Mouse (Mus musculus): ENCODE measurements at regions not wholly inside any gene's neighbourhood (a gene's known extent, or its start where the extent isn't known, plus 50 kb on each side); places are given as distances from the start of the nearest gene placed in this dataset.

GRCm38 (mm10) chr15:68428444-68429228, 1927.9 kb upstream of the Lrrc6 start:
- TF ChIP-seq USF1 (IDR thresholded peaks at IDR 0.05; ENCODE audit: low read depth, low read length) (no peak), ZMIZ1 (IDR thresholded peaks at IDR 0.05; ENCODE audit: low read depth, low read length) (no peak), CTCF (IDR thresholded peaks at IDR 0.05 in 2 of 3, conservative IDR thresholded peaks at IDR 0.05 in 1 of 3; ENCODE audit: control insufficient read depth in 1 of 3, insufficient read depth in 1 of 3, low read depth in 2 of 3, low read length in 3 of 3, poor library complexity in 1 of 3, severe bottlenecking in 1 of 3) (peak; percentile 52 to 64 (median 58)), ZKSCAN1 (IDR thresholded peaks at IDR 0.05; ENCODE audit: low read depth, low read length) (no peak), SMC3 (IDR thresholded peaks at IDR 0.05; ENCODE audit: low read depth, low read length) (peak; percentile 59), POLR2A (IDR thresholded peaks at IDR 0.05; ENCODE audit: control insufficient read depth in 1 of 2, insufficient read depth in 1 of 2, low read depth in 1 of 2, low read length in 2 of 2, poor library complexity in 1 of 2) (no peak), CHD2 (IDR thresholded peaks at IDR 0.05; ENCODE audit: low read length) (no peak), TCF12 (IDR thresholded peaks at IDR 0.05; ENCODE audit: low read depth, low read length) (no peak)

Measured in MEL (cell line).